Comparison of ENCODE assay signal across 8 mouse cellular contexts in the genomic region with DNA sequence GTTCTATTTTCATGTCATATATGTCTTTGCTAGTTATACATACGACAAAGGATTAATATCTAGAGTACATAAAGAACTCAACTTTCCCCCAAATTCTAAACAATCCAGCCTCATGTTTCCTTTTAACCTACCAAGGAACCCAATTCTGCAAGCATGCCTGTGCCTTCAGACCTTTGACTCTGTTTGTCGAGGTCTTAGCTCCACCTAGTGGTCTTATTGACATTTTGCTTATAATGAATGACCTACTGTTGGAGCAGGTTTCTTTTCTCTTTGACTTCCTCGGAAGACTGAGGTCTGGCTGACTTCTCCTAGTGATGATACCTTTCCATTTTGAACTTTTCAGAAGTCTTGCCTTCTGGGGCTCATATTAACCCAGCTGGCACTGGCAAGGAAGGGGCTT.
A peak's percentile ranks its signal among the peaks of the same experiment; 100 is the strongest.
DNase-seq lines count a peak whose midpoint lies in the region; ATAC-seq and TF ChIP-seq lines count a peak whose summit lies in the region.

No protein-coding gene starts in this region.

- peak; percentile 81 to 84; a peak in 3 of 4 replicates for ATAC-seq in hematopoietic stem cell, adult 5-6 weeks (replicated peaks in 1 of 2; ENCODE audit: insufficient read depth in 1 of 2, low FRiP score in 2 of 2, low TSS enrichment in 1 of 2, low read depth in 1 of 2, poor library complexity in 2 of 2, severe bottlenecking in 2 of 2)
- ATAC-seq in liver, embryonic 11.5 days (replicated peaks; ENCODE audit: low FRiP score), result 0 out of 2 replicates have a peak, but pooled peaks have one; percentile 53
- peak; percentile 57; the same call in 1 of the 2 replicates for ATAC-seq in stomach, postnatal 0 days (ENCODE audit: low FRiP score, low TSS enrichment)
- no peak for ATAC-seq in inflammation-experienced regulatory T-cells, adult 6 months

- WGBS in liver, embryonic 11.5 days, result 4% methylated on average over 3 of the region's 3 CpGs
- WGBS in stomach, postnatal 0 days, result 4% methylated on average over 3 of the region's 3 CpGs

- H3K4me1 ChIP-seq in liver, embryonic 11.5 days (replicated peaks; ENCODE audit: control insufficient read depth, insufficient read depth, low read length), result no peaks in the 10 kb centered on the region
- no peaks in the 10 kb centered on the region for H3K4me1 ChIP-seq in stomach, postnatal 0 days (replicated peaks; ENCODE audit: control insufficient read depth, insufficient read depth)

- no peak overlapping the region for H3K27ac ChIP-seq in liver, embryonic 11.5 days (ENCODE audit: low read depth, low read length)
- no peak overlapping the region for H3K27ac ChIP-seq in stomach, postnatal 0 days (replicated peaks)

- H3K4me2 ChIP-seq in liver, embryonic 11.5 days, result no peak overlapping the region
- H3K4me2 ChIP-seq in stomach, postnatal 0 days (replicated peaks; ENCODE audit: low read depth), result no peak overlapping the region

- peak; percentile 78 for TF ChIP-seq CTCF in stomach, postnatal 0 days (IDR thresholded peaks at IDR 0.05; ENCODE audit: low read depth)

- no peaks in the 10 kb centered on the region for H3K27me3 ChIP-seq in liver, embryonic 11.5 days (replicated peaks; ENCODE audit: control insufficient read depth, insufficient read depth, low read length)
- H3K27me3 ChIP-seq in stomach, postnatal 0 days (ENCODE audit: control insufficient read depth, insufficient read depth, low read length), result no peaks in the 10 kb centered on the region

- no peak overlapping the region for H3K4me3 ChIP-seq in liver, embryonic 11.5 days (ENCODE audit: low read depth, low read length)
- no peak overlapping the region for H3K4me3 ChIP-seq in stomach, postnatal 0 days (ENCODE audit: low read depth, low read length)

- H3K36me3 ChIP-seq in liver, embryonic 11.5 days (ENCODE audit: control insufficient read depth, insufficient read depth, low read length), result no peaks in the 10 kb centered on the region
- no peaks in the 10 kb centered on the region for H3K36me3 ChIP-seq in stomach, postnatal 0 days (ENCODE audit: control insufficient read depth, insufficient read depth, low read length)

- TF ChIP-seq EP300 in stomach, postnatal 0 days (optimal IDR thresholded peaks at IDR 0.05), result no peak

- no peaks in the 10 kb centered on the region for H3K9me3 ChIP-seq in liver, embryonic 11.5 days (ENCODE audit: control insufficient read depth, low read length)
- no peaks in the 10 kb centered on the region for H3K9me3 ChIP-seq in stomach, postnatal 0 days (ENCODE audit: control insufficient read depth, low read length)

- H3K9ac ChIP-seq in liver, embryonic 11.5 days (ENCODE audit: low read depth, low read length), result no peak overlapping the region
- no peak overlapping the region for H3K9ac ChIP-seq in stomach, postnatal 0 days (ENCODE audit: low read length)

- DNase-seq in gastrocnemius, adult 18-20 months (ENCODE audit: low spot score), result peak; percentile 13
- DNase-seq in gastrocnemius, adult 8-10 months (ENCODE audit: low spot score in 2 of 2), result no peak
- DNase-seq in 416B (ENCODE audit: low read depth), result peak; percentile 66
- DNase-seq in adrenal gland, postnatal 10 days, result peak; percentile 33
- no peak for DNase-seq in liver, embryonic 11.5 days (ENCODE audit: low spot score)
- DNase-seq in stomach, postnatal 0 days (ENCODE audit: low spot score), result peak; percentile 16

Comparison
In these comparisons a context has a peak if more than half of its experiments do, and no peak if none do; other contexts are left out.
1. DNase-seq: peak in gastrocnemius, adult 18-20 months (single experiment), 416B (single experiment), adrenal gland, postnatal 10 days (single experiment) and stomach, postnatal 0 days (single experiment); none in gastrocnemius, adult 8-10 months (0 of 2) and liver, embryonic 11.5 days (single experiment).